Mouse (Mus musculus): Measurements from ENCODE around the gene Gm38655.

GRCm38 (mm10) chr17:25221821-25222503, 46.7 kb upstream of the Gm38655 start:
- TF ChIP-seq POLR2A (IDR thresholded peaks at IDR 0.05; ENCODE audit: borderline replicate concordance, insufficient read depth, low read length) (peak; percentile 60; the same call in 1 of the 2 replicates), CTCF (IDR thresholded peaks at IDR 0.05; ENCODE audit: borderline replicate concordance, insufficient read depth, low read depth, low read length) (no peak)

Data from cerebellum, adult 2 months (tissue).